Mouse (Mus musculus): ENCODE data around the gene Coq9.

Coq9 gene

DNA sequence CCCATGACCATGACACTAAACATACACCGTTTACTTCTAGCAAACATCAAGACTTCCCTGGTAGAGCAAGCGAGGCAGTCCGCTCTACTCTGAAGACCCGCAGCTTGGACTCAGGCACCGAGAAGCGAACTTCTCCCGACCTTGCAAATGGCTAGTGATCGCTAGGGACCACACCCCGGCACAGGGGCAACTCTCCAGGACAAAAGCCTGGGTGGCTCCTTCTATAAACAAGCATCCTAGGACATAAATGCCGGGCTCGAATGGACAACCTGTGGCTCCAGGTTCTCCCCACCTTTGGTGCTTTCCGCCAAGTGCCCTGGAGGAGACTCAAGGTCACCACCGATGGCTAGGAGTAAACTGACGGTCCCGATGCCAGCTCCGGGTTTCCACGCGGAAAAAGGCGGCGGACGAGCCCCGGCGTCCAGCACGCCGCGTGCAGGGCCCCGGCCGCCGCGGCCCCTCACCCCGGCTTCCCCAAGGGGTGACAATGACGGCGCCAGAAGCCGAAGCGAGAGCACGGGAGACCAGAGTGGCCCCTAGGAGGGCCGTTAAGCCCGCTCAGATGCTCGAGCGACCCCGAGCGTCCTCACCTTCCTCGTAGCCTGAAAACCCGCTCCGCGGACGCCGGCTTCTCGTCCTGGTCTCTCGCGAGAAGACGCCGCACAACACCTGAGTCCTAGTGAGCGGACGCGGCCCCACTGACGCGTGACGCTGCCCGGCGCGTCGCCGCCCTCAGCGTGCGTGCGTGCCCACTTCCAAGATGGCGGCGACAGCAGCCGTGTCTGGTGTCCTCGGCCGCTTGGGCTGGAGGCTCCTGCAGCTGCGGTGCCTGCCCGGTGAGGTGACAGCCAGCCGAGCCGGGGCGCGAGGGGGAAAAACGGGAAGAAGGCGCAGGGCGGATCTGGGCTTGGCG lies at the start of gene Coq9, which contains the start of gene Ciapin1:
Coq9 (plus strand) TSS at position 660 of the 913 bp plus-strand sequence.
Ciapin1 (minus strand) TSS at position 697 of the 913 bp plus-strand sequence.
- peak; percentile 98 for DNase-seq (ENCODE audit: low read depth, low spot score)

DNA sequence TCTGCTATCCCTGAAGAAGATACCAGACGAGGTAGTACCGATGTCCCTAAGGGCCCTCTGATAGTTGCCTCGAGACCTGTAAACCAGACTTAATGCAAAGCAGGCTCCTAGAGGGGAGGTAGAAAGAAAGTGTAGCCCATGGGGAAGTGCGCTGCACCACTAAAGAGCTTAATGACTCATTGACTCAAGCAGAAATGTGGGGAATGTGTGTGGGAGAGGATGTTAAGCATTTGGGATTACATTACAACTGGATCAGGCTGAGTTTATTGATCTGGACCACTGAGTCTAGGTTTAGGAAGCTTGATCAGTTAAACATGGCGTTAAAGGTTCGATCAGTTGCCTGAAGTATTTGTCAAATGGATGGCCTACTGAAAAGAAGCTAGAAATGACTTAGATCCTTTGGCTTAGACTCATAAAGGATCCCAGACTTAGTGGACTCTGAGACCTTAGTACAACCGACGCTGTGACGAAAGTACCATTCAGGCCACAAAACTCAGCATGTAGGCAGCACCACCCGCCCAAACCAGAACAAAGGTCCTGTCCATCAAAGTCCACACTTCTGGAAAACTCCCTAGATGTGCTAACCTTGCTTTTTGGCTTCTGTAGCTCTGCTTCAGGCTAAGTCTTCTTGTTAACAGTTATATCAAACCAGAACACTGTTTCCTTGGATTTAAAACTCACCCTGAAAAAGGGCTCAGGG lies 48.7 kb upstream of the Coq9 start:
- no peak for DNase-seq (ENCODE audit: low read depth, low spot score)

GRCm38 (mm10) chr8:94794368-94794767 lies 43.8 kb upstream of the Coq9 start:
- no peak for DNase-seq (ENCODE audit: low read depth, low spot score)

- no peak for DNase-seq (ENCODE audit: low read depth, low spot score)
Measured at GRCm38 (mm10) chr8:94794782-94795181, 43.3 kb upstream of the Coq9 start.

DNA sequence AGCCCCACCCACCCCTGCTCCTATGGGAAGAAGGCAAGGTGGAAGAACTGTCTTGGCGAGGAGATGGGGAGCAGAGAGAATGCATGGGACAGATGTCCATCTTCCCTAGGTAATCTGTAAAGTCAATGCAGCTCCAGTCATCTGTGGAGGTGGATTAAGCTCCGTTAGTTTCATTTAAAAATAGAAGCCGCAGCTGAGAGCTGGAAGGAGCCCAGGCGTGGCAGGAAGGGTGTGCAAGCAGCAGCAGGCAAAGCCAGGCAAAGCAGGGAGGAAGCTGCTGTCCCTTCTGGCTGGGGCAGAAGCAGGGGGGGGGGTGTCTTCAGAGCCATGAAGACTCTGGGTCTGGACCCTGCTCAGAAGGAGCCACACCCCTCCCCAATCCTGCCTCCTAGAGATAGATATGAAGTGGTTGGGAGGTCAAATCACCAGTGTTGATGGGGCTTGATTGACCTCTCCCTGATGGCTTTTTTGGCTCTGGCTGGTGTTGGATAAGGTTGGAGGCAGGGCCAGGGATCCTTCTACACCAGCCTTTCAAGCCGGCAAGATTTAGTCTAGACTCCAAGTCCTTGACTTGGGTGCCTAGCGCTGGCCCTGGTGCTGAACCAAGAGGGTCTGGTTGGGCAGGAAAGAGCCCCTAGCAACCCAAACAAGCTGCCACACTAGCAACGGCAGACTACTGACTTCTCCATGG lies 37.7 kb upstream of the Coq9 start:
- DNase-seq (ENCODE audit: low read depth, low spot score): peak; percentile 46

DNA sequence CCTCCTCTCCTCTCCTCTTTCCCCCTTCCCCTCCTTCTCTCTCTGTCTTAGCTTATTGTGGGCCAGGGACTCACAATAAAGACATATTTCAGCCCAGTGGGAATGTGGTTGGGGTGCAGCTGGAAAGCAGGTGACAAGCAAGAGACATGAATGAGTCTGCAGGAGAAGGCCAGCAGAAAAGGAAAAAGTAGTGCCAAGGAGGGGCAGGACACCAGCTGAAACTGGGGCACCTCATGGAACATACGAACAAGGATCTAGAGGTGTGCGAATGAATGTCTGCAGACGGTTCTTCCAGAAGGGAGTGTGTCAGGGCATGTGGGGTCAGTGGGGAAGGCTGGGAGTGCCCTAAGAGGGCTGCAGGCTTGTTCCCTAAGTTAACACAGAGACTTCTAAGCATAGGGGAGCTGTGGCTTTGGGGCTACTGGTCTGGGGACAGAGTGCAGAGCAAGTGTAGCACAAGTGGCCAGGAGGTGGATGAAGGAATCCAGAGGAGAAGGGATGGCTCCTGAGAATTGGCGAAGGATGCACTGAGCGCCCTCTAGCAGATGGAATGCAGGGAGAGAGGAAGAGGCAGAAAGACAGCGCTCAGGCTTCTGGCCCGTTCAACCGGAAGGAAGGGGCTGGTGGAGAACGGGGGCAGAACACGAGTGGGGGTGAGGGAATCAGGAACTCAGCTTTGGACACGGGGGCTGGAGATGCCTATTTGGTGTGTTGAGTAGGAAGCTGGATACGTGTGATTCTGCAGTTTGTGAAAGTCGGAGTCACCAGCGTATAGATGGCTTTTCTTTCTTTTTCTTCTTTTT lies 36.6 kb upstream of the Coq9 start:
- no peak for DNase-seq (ENCODE audit: low read depth, low spot score)

DNA sequence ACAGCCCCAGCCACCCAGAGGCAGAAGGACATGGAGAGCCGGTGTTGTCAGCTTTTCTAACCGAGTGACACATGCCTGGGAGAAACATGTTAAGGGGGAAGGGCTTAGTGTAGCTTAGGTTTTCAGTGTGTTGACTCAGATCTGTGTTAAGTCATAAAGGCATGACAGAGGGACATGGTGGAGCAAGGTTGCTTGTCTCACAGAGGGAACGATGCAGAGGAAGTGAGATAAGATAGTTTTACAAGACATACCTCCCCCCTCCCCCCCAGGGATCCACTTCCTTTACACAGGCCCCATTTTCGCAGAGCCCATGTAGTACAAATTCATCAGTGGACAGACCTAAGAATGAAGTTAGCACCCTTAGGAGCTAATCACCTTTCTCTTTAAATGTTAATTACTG lies 35.7 kb upstream of the Coq9 start:
- no peak for DNase-seq (ENCODE audit: low read depth, low spot score)

GRCm38 (mm10) chr8:94803551-94803950 lies 34.6 kb upstream of the Coq9 start:
- DNase-seq (ENCODE audit: low read depth, low spot score): no peak

- DNase-seq (ENCODE audit: low read depth, low spot score): no peak
Measured at GRCm38 (mm10) chr8:94804546-94805340, 33.4 kb upstream of the Coq9 start.

DNA sequence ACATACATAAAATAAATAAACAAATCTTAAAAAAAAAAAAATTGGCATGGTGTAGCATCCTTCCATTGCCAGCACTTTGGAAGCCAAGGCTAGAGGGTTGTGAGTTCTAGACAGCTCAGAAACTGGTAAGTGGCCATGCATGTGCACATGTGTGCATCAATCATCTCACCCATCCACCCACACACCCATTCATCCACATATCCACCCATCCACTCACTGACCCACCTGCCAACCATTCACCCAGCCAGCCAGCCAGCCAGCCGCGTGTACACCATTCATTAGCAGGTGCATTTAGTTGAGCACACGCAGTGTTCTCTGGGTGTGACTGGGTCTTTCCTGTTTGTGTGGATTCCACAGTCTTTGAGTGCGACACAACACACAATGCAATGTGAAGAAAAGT lies 32.3 kb upstream of the Coq9 start:
- DNase-seq (ENCODE audit: low read depth, low spot score): no peak

DNA sequence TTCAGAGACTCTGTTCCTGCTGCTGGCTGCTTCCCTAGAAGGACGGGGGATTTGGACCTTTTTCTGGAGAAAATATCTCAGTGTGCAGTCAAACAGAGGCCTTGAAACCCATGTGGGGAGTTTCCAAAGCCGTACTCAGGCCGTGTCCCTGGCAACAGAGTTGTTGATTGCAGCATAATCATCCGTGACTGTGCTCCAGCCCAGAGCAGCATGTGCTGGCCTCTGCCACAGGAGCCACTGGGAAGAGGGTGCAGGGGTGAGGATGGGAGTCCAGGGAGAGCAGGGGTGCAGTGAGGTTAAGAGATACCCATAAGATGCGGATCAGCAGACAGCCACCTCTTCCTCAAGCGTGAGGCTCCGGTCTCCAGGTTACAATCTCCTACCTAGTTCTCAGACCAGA lies 30.6 kb upstream of the Coq9 start:
- no peak for DNase-seq (ENCODE audit: low read depth, low spot score)

DNA sequence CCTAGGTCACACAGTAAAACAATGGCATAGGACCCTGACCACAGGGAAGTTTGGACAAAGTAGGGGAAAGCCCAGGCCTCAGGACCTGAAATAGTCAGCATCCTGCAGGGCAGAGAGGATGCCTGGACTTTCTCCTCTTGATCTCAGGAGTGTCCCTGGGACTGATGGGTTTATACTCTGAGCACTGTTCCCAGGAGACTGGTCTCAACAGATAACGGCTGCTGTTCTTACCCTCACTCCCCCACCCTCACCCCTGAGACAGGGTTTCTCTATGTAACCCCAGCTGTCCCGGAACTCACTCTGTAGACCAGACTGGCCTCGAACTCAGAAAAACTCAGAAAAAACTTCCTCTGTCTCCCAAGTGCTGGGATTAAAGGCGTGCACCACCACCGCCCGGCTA lies 29.7 kb upstream of the Coq9 start:
- no peak for DNase-seq (ENCODE audit: low read depth, low spot score)

- DNase-seq (ENCODE audit: low read depth, low spot score): no peak
Measured at GRCm38 (mm10) chr8:94810153-94810552, 28.0 kb upstream of the Coq9 start, which contains the start of gene Ccl17. Ccl17 (plus strand) TSS chr8:94810453.

DNA sequence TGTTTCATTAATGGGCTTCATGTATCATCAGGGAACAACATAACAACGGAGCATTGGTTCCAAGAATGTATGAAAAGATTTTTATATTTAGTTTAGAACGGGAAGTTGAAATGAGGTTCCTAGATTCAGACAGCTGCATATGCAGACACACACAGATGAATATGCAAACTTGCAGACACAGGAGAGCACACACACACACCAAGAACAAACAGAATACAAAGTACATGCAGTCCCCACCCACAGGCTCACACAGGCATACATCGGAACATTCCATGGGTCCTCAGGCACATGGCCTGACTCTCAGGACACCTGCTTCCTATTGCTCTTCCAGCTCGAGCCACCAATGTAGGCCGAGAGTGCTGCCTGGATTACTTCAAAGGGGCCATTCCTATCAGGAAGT lies 27.3 kb upstream of the Coq9 start:
- DNase-seq (ENCODE audit: low read depth, low spot score): no peak

DNA sequence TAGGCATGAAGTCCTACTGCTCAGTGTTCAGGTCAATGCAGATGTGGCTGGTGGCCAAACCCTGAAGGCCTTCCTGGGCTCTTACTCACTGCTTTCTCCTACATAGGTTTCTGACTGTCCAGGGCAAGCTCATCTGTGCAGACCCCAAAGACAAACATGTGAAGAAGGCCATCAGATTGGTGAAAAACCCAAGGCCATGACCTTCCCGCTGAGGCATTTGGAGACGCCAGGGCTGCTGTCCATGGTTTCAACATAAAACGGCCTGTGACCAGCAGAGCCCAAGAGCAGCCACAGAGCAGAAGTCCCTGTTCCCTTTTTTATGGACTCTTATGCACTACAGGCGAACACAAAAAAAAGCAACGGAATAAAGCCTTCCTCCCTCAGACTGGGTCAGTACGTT lies 26.5 kb upstream of the Coq9 start:
- DNase-seq (ENCODE audit: low read depth, low spot score): no peak

DNA sequence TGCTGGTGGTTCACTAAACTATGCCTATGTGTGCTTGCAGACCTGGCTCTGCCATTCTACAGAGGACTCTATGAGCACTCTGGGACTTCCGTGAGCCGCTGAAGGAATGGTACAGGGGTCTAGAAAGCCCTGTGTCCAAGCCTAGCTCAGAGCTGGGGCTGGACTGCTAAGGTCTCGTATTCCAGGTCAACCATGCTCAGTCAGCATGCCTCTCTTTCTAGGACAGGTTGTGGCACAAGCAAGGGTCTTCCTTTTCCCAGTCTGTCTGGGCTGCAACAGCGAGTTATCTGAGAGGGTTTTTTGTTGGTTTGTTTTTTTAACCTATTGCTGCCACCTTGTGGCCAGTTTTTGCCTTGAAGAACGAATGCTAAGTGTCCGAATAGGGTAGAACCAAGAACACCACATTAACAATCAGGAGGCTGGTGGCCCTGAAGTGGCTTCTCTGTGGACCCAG lies 25.4 kb upstream of the Coq9 start:
- peak; percentile 85 for DNase-seq (ENCODE audit: low read depth, low spot score)

GRCm38 (mm10) chr8:94814556-94814955 lies 23.6 kb upstream of the Coq9 start:
- DNase-seq (ENCODE audit: low read depth, low spot score): no peak

- no peak for DNase-seq (ENCODE audit: low read depth, low spot score)
Measured at GRCm38 (mm10) chr8:94817933-94818332, 20.2 kb upstream of the Coq9 start.

- DNase-seq (ENCODE audit: low read depth, low spot score): no peak
Measured at GRCm38 (mm10) chr8:94819671-94820179, 18.4 kb upstream of the Coq9 start.

DNA sequence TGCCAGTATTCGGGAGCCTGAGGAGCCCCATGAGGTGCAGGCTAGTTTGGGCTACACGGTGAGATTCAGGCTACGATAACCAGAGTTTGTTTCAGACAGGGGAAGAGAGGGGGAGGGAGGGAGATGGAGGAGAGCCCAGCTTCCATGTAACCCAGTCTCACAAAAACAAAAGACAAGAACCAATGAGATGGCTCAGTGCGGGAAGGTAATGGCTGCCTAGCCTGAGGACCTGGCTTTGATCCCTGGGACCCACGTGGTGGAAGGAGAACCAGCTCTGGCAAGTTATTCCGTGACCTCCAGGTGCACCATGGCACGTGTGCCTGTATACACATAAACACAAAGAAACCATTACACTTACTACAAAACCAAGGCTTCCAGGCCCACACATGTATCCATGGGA lies 17.6 kb upstream of the Coq9 start:
- DNase-seq (ENCODE audit: low read depth, low spot score): no peak

All from embryo, embryonic 11.5 days (tissue).